Mouse (Mus musculus) spleen, postnatal 14 days (tissue): ENCODE measurements around the gene Clspn.

Source experiments
- DNase-seq, 2 experiments: peaks; one replicate each; pipeline ENCODE4 v3.0.0; 2021 to 2022; ENCODE audit warnings: low spot score in 2 of 2

Clspn gene

GRCm38 (mm10) chr4:126563798-126564197 is 7.1 kb downstream of the Clspn start:
- no peak for DNase-seq

GRCm38 (mm10) chr4:126567243-126567642 is 10.5 kb downstream of the Clspn start:
- DNase-seq = no peak

GRCm38 (mm10) chr4:126569783-126570182 is 13.0 kb downstream of the Clspn start:
- no peak for DNase-seq

- DNase-seq = no peak
Observed at GRCm38 (mm10) chr4:126576281-126576680, 19.5 kb downstream of the Clspn start.

GRCm38 (mm10) chr4:126577920-126578319 is 21.2 kb downstream of the Clspn start:
- no peak for DNase-seq

GRCm38 (mm10) chr4:126579077-126579476 is 22.3 kb downstream of the Clspn start:
- no peak for DNase-seq

GRCm38 (mm10) chr4:126585739-126586138 is 29.0 kb downstream of the Clspn start:
- no peak for DNase-seq

- no peak for DNase-seq
Observed at GRCm38 (mm10) chr4:126592039-126592438, 35.3 kb downstream of the Clspn start.

- peak in 1 of 2 experiments; percentile 29 for DNase-seq
Observed at GRCm38 (mm10) chr4:126599971-126600754, 43.4 kb downstream of the Clspn start.

GRCm38 (mm10) chr4:126601597-126602444 is 45.1 kb downstream of the Clspn start:
- DNase-seq = no peak

GRCm38 (mm10) chr4:126602445-126602762 is 45.7 kb downstream of the Clspn start:
- DNase-seq = no peak

GRCm38 (mm10) chr4:126604141-126604540 is 47.4 kb downstream of the Clspn start:
- no peak for DNase-seq

- no peak for DNase-seq
Observed at GRCm38 (mm10) chr4:126605751-126606150, 49.0 kb downstream of the Clspn start.

- peak in 1 of 2 experiments; percentile 12 for DNase-seq
Observed at GRCm38 (mm10) chr4:126609606-126610181, 53.0 kb downstream of the Clspn start, which contains the start of gene 5730409E04Rik. Gene 5730409E04Rik (plus strand): TSS chr4:126609818.

GRCm38 (mm10) chr4:126611991-126612390 is 55.3 kb downstream of the Clspn start:
- no peak for DNase-seq

- DNase-seq = no peak
Observed at GRCm38 (mm10) chr4:126616312-126616711, 59.6 kb downstream of the Clspn start.

- DNase-seq = no peak
Observed at GRCm38 (mm10) chr4:126619691-126620330, 63.1 kb downstream of the Clspn start.

GRCm38 (mm10) chr4:126620349-126620874 is 63.7 kb downstream of the Clspn start:
- no peak for DNase-seq

- DNase-seq = no peak
Observed at GRCm38 (mm10) chr4:126627021-126627681, 70.4 kb downstream of the Clspn start.

- DNase-seq = no peak
Observed at GRCm38 (mm10) chr4:126631922-126632321, 75.2 kb downstream of the Clspn start.

GRCm38 (mm10) chr4:126632668-126633067 is 75.9 kb downstream of the Clspn start:
- DNase-seq = no peak
